Mouse (Mus musculus): ENCODE data around the gene Phc1. TPM values are rescaled to one million over a fixed set of nuclear protein-coding genes. Genes with fewer than 3 reads are reported as not detected.
"Not testable (repeated sequence)": the region's sequence is repeated elsewhere in the genome, so short reads cannot be mapped to it uniquely, and the experiment has no call there.

The Phc1 gene
- polyA plus RNA-seq, 1 experiment from 2014 or later = 6.5 TPM

DNA sequence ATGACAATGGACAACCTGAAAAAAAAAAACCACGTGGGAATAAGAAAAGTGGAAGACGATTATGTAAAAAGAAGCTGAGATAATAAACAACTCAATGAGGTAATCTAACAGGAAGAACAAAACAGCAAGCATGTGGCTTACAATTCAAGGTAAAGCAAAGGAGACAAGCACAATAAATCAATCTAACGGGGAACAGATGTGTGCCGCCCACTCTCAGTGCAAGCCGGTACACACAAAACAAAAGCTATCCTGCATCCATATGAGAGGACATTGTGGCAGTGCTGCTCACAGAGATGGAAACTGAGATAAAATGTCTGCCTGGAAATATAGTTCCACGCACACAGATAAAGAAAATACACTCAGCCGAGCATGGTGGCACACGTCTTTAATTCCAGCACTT lies 41.7 kb upstream of the Phc1 start:
- no peak overlapping the region for H3K4me3 ChIP-seq (ENCODE audit: low read depth, low read length)

DNA sequence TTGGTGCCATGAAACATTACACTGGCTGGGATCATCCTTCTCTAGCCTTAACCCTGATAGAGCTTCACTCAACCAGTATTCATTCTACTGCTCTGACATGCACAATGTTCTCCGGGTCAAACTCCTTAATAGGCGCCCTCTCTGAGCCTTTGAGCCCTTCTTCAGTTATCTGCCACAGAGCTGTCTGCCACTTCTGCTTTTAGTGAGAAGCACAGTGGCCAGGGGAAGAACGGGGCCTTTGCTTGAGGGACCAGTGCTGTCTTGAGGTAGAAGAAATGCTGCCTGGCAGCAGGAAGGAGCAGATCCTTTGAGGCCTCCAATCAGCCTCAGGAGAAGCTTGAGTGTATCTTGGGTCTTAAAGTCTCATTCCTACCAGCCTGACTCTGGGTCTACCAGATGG lies 27.9 kb upstream of the Phc1 start:
- no peak for ATAC-seq
- TF ChIP-seq CTCF (IDR thresholded peaks at IDR 0.05) (no peak), EP300 (IDR thresholded peaks at IDR 0.05) (no peak)
- no peak for DNase-seq (ENCODE audit: low spot score)
- H3K36me3 ChIP-seq (ENCODE audit: insufficient read depth, low read length) = no peaks in the 10 kb centered on the region
- H3K4me1 ChIP-seq (ENCODE audit: insufficient read depth, low read depth, low read length) = no peaks in the 10 kb centered on the region
- no peak overlapping the region for H3K9ac ChIP-seq (replicated peaks; ENCODE audit: low read depth)
- 80% methylated on average over 3 of the region's 3 CpGs for WGBS
- H3K9me3 ChIP-seq (ENCODE audit: low read length) = no peaks in the 10 kb centered on the region
- H3K27ac ChIP-seq (ENCODE audit: low read length) = no peak overlapping the region
- no peak overlapping the region for H3K4me3 ChIP-seq (ENCODE audit: low read depth, low read length)
- H3K27me3 ChIP-seq (replicated peaks; ENCODE audit: insufficient read depth, low read length) = no peaks in the 10 kb centered on the region
- H3K4me2 ChIP-seq (replicated peaks; ENCODE audit: low read depth, low read length) = no peak overlapping the region

More for the DNA sequence above, 41.7 kb upstream of the Phc1 start:
- Histone ChIP-seq H3K4me2 (replicated peaks; ENCODE audit: low read depth, low read length) (no peak overlapping the region), H3K27me3 (replicated peaks; ENCODE audit: insufficient read depth, low read length) (no peaks in the 10 kb centered on the region), H3K36me3 (ENCODE audit: insufficient read depth, low read length) (no peaks in the 10 kb centered on the region), H3K4me1 (ENCODE audit: insufficient read depth, low read depth, low read length) (no peaks in the 10 kb centered on the region), H3K9ac (replicated peaks; ENCODE audit: low read depth) (no peak overlapping the region), H3K27ac (ENCODE audit: low read length) (no peak overlapping the region), H3K9me3 (ENCODE audit: low read length) (no peaks in the 10 kb centered on the region)
- no peak for ATAC-seq
- WGBS = 74% methylated on average over 8 of the region's 8 CpGs
- no peak for DNase-seq (ENCODE audit: low spot score)
- no peak for TF ChIP-seq CTCF (IDR thresholded peaks at IDR 0.05)
- no peak for TF ChIP-seq EP300 (IDR thresholded peaks at IDR 0.05)

GRCm38 (mm10) chr6:122366976-122367375 lies 26.6 kb upstream of the Phc1 start:
- H3K9ac ChIP-seq (replicated peaks; ENCODE audit: low read depth) = no peak overlapping the region
- no peak overlapping the region for H3K4me2 ChIP-seq (replicated peaks; ENCODE audit: low read depth, low read length)
- H3K27ac ChIP-seq (ENCODE audit: low read length) = no peak overlapping the region
- no peaks in the 10 kb centered on the region for H3K27me3 ChIP-seq (replicated peaks; ENCODE audit: insufficient read depth, low read length)
- no peaks in the 10 kb centered on the region for H3K9me3 ChIP-seq (ENCODE audit: low read length)
- no peaks in the 10 kb centered on the region for H3K4me1 ChIP-seq (ENCODE audit: insufficient read depth, low read depth, low read length)
- WGBS = 40% methylated on average over 3 of the region's 3 CpGs
- DNase-seq (ENCODE audit: low spot score) (no peak), ATAC-seq (no peak)
- no peak overlapping the region for H3K4me3 ChIP-seq (ENCODE audit: low read depth, low read length)
- no peaks in the 10 kb centered on the region for H3K36me3 ChIP-seq (ENCODE audit: insufficient read depth, low read length)
- TF ChIP-seq CTCF (IDR thresholded peaks at IDR 0.05) (no peak), EP300 (IDR thresholded peaks at IDR 0.05) (no peak)

DNA sequence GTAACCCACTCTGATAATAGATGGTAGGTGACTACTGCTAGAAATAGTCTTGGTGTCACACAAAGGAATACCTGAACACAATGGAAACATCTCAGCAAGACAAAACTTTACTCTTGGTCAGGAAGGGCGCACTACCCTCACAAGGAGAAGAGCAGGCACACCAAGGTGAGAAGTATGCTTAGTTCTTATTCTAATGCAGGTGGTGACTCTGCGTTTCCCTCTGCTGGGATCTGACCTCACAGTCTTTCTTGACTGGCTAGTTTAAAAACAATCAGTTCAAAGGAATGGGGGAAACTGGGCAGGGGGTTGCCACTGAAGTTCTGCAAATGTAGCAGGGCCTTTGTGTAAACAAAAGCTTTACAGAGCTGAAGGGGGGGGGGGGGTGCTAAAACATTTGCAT lies 25.9 kb upstream of the Phc1 start:
- DNase-seq (ENCODE audit: low spot score) (no peak), ATAC-seq (no peak)
- no peak overlapping the region for H3K4me2 ChIP-seq (replicated peaks; ENCODE audit: low read depth, low read length)
- no peak overlapping the region for H3K27ac ChIP-seq (ENCODE audit: low read length)
- TF ChIP-seq CTCF (IDR thresholded peaks at IDR 0.05) (no peak), EP300 (IDR thresholded peaks at IDR 0.05) (no peak)
- no peak overlapping the region for H3K4me3 ChIP-seq (ENCODE audit: low read depth, low read length)
- H3K9me3 ChIP-seq (ENCODE audit: low read length) = no peaks in the 10 kb centered on the region
- H3K36me3 ChIP-seq (ENCODE audit: insufficient read depth, low read length) = no peaks in the 10 kb centered on the region
- H3K4me1 ChIP-seq (ENCODE audit: insufficient read depth, low read depth, low read length) = no peaks in the 10 kb centered on the region
- WGBS = 26% methylated on average over 2 of the region's 2 CpGs
- no peak overlapping the region for H3K9ac ChIP-seq (replicated peaks; ENCODE audit: low read depth)
- H3K27me3 ChIP-seq (replicated peaks; ENCODE audit: insufficient read depth, low read length) = no peaks in the 10 kb centered on the region

DNA sequence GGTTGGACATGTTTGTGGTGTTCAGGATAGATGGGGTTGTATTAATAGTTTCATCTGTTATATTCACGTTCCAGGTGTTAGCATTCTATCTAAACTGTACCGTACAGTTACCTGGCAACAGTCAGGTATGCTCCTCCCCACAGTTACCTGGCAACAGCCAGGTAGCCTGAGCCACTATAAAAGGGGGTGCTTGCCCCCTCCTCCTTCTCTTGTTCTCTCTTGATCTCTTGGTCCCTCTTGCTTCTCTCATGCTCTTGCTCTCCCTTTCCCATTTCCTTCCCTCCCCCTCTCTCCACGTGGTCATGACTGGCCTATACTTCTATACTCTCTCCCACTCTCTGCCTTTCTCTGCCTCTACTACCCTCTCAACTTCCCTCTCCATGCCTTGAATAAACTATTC lies 25.3 kb upstream of the Phc1 start:
- Histone ChIP-seq H3K36me3 (ENCODE audit: insufficient read depth, low read length) (no peaks in the 10 kb centered on the region), H3K27me3 (replicated peaks; ENCODE audit: insufficient read depth, low read length) (no peaks in the 10 kb centered on the region), H3K9ac (replicated peaks; ENCODE audit: low read depth) (no peak overlapping the region), H3K27ac (ENCODE audit: low read length) (no peak overlapping the region), H3K4me1 (ENCODE audit: insufficient read depth, low read depth, low read length) (no peaks in the 10 kb centered on the region), H3K4me3 (ENCODE audit: low read depth, low read length) (no peak overlapping the region), H3K9me3 (ENCODE audit: low read length) (no peaks in the 10 kb centered on the region), H3K4me2 (replicated peaks; ENCODE audit: low read depth, low read length) (no peak overlapping the region)
- TF ChIP-seq EP300 (IDR thresholded peaks at IDR 0.05) (no peak), CTCF (IDR thresholded peaks at IDR 0.05) (no peak)
- DNase-seq (ENCODE audit: low spot score) (no peak), ATAC-seq (no peak)
- WGBS = 37% methylated on average over 3 of the region's 3 CpGs

GRCm38 (mm10) chr6:122357089-122357488 lies 16.7 kb upstream of the Phc1 start:
- Histone ChIP-seq H3K27ac (ENCODE audit: low read length) (no peak overlapping the region), H3K9ac (replicated peaks; ENCODE audit: low read depth) (no peak overlapping the region), H3K36me3 (ENCODE audit: insufficient read depth, low read length) (no peaks in the 10 kb centered on the region), H3K4me3 (ENCODE audit: low read depth, low read length) (no peak overlapping the region), H3K4me2 (replicated peaks; ENCODE audit: low read depth, low read length) (no peak overlapping the region), H3K27me3 (replicated peaks; ENCODE audit: insufficient read depth, low read length) (no peaks in the 10 kb centered on the region), H3K9me3 (ENCODE audit: low read length) (no peaks in the 10 kb centered on the region), H3K4me1 (ENCODE audit: insufficient read depth, low read depth, low read length) (no peaks in the 10 kb centered on the region)
- WGBS = 74% methylated on average over 1 of the region's 1 CpGs
- TF ChIP-seq CTCF (IDR thresholded peaks at IDR 0.05) (no peak), EP300 (IDR thresholded peaks at IDR 0.05) (no peak)
- ATAC-seq = no peak
- DNase-seq (ENCODE audit: low spot score) = no peak

DNA sequence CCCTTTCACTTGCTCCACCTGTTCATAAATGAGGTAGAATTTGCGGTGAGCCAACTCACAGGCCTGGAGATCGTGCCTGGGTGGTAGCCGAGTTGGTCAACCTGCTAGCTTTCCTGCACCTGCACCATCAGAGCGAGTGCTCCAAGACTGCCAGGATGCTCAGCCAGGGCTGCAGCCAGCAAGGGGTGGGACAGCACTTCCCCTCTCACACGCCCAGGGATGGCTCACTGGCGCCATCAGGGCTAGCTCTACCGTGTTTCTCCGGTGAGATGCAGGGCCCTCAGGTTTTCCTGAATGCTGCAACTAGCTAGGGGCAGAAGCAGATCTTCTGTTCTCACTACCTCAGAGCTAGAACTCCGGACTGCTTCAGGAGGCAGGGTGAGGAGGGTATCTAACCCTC lies 15.5 kb upstream of the Phc1 start:
- Histone ChIP-seq H3K4me1 (ENCODE audit: insufficient read depth, low read depth, low read length) (no peaks in the 10 kb centered on the region), H3K36me3 (ENCODE audit: insufficient read depth, low read length) (no peaks in the 10 kb centered on the region), H3K4me2 (replicated peaks; ENCODE audit: low read depth, low read length) (no peak overlapping the region), H3K4me3 (ENCODE audit: low read depth, low read length) (no peak overlapping the region), H3K9ac (replicated peaks; ENCODE audit: low read depth) (no peak overlapping the region), H3K9me3 (ENCODE audit: low read length) (no peaks in the 10 kb centered on the region), H3K27ac (ENCODE audit: low read length) (no peak overlapping the region), H3K27me3 (replicated peaks; ENCODE audit: insufficient read depth, low read length) (no peaks in the 10 kb centered on the region)
- DNase-seq (ENCODE audit: low spot score) (no peak), ATAC-seq (no peak)
- TF ChIP-seq CTCF (IDR thresholded peaks at IDR 0.05) (no peak), EP300 (IDR thresholded peaks at IDR 0.05) (no peak)
- WGBS = 53% methylated on average over 9 of the region's 9 CpGs

DNA sequence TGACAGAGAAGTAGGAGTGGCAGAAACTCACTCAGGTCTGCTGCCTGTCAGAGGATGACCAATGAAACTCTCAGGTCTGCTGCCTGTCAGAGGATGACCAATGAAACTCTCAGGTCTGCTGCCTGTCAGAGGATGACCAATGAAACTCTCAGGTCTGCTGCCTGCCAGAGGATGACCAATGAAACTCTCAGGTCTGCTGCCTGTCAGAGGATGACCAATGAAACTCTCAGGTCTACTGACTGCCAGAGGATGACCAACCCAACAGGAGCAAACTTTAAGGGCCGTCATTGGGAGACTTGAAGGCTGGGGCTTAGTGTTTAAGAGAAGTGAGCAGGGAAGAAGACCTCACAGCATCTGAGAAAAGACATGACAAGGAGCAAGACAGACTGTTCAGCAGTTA lies 7.0 kb upstream of the Phc1 start:
- not testable (repeated sequence) for ATAC-seq; H3K27me3 ChIP-seq (replicated peaks; ENCODE audit: insufficient read depth, low read length); H3K4me2 ChIP-seq (replicated peaks; ENCODE audit: low read depth, low read length); DNase-seq (ENCODE audit: low spot score); H3K4me3 ChIP-seq (ENCODE audit: low read depth, low read length); H3K9ac ChIP-seq (replicated peaks; ENCODE audit: low read depth); H3K9me3 ChIP-seq (ENCODE audit: low read length); H3K36me3 ChIP-seq (ENCODE audit: insufficient read depth, low read length); H3K4me1 ChIP-seq (ENCODE audit: insufficient read depth, low read depth, low read length); H3K27ac ChIP-seq (ENCODE audit: low read length)
- WGBS = 47% methylated on average over 1 of the region's 1 CpGs
